Mouse (Mus musculus) kidney, adult 2 months (tissue): ENCODE measurements at regions not wholly inside any gene's neighbourhood (a gene's known extent, or its start where the extent isn't known, plus 50 kb on each side); places are given as distances from the start of the nearest gene placed in this dataset.

Source experiments
- CTCF ChIP-seq: fragments of 200-500 bp; conservative IDR thresholded peaks from 2 replicates; pipeline ENCODE4 v1.5.1; 2011; ENCODE audit warnings: low read depth, mild to moderate bottlenecking, control low read depth, low read length, moderate library complexity, mixed read lengths; ENCODE audit not compliant: insufficient read depth, insufficient read length
- POLR2A ChIP-seq: fragments of 200-500 bp; IDR thresholded peaks from one replicate; pipeline ENCODE4 v1.6.1; 2011; ENCODE audit warnings: low read depth, low read length, control low read depth

DNA sequence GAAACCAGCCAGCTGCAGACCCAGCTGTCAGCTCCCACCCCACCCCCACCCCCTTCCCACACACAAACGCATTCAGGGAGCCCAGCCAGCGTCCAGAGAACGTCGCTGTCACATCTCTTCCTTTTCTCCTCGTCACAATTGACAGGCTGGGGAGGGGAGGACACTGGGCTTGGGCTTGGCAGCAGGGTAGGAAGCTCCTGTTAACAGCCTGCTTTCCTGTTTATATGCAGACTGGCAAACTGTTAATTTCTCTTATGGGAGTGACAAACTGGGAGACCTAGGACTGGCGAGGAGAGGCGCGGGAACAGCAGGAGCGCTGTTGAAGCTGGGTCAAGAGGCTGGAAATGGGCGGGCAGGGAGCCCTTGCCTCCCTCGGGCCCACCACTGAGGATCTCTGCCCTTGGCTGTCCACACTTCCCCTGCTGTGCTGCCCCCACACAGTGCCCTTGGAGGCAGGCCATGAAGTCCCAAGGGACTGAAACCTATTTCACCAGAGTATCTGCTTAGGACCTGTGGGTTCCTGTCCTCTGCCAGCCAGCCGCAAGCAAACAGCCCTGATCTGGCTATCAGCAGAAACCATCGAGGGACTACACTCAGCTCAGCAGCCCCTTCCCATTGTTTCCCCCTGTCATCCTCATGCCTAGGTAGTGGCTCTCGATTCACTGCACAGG lies 72.7 kb downstream of the Tmem17 start:
- TF ChIP-seq CTCF (no peak), POLR2A (no peak)
